Mouse (Mus musculus) kidney, postnatal 0 days (tissue): Measurements from ENCODE around the gene Rapsn. TPM values are rescaled to one million over a fixed set of nuclear protein-coding genes. Genes with fewer than 3 reads are reported as not detected.

Experiments
- ATAC-seq: fragments of 200-750 bp; cut with Nextera tagmentation; replicated peaks from 2 replicates; pipeline ENCODE4 v1.8.0; 2017; ENCODE audit warnings: low read depth, moderate number of reproducible peaks, moderate TSS enrichment, moderate library complexity; ENCODE audit not compliant: low FRiP score
- DNase-seq: peaks from one replicate; pipeline ENCODE4 v3.0.0-alpha.2; 2016; ENCODE audit warnings: low spot score
- H3K27ac ChIP-seq: fragments of 300-500 bp; sonication (generic); 2 replicates; pipeline ENCODE4 v1.5.1; 2014; ENCODE audit warnings: mild to moderate bottlenecking
- H3K27me3 ChIP-seq: fragments of 300-500 bp; sonication (generic); 2 replicates; pipeline ENCODE4 v1.6.1; 2014; ENCODE audit warnings: low read length, mixed read lengths; ENCODE audit not compliant: insufficient read depth
- H3K36me3 ChIP-seq: fragments of 300-500 bp; sonication (generic); 2 replicates; pipeline ENCODE4 v1.6.1; 2014; ENCODE audit warnings: low read length, mixed read lengths; ENCODE audit not compliant: insufficient read depth
- H3K4me1 ChIP-seq: fragments of 300-500 bp; sonication (generic); replicated peaks from 2 replicates; pipeline ENCODE4 v1.6.1; 2014; ENCODE audit warnings: antibody characterized with exemption, low read length, mixed read lengths; ENCODE audit not compliant: insufficient read depth
- H3K4me2 ChIP-seq: fragments of 300-500 bp; sonication (generic); 2 replicates; pipeline ENCODE4 v1.6.1; 2014; ENCODE audit warnings: mild to moderate bottlenecking, low read length, moderate library complexity, mixed read lengths
- H3K4me3 ChIP-seq: fragments of 300-500 bp; sonication (generic); replicated peaks from 2 replicates; pipeline ENCODE4 v1.5.1; 2014; ENCODE audit warnings: low read depth, low read length
- H3K9ac ChIP-seq: fragments of 300-500 bp; sonication (generic); 2 replicates; pipeline ENCODE4 v1.6.1; 2014; ENCODE audit warnings: low read depth, low read length
- H3K9me3 ChIP-seq: fragments of 300-500 bp; sonication (generic); replicated peaks from 2 replicates; pipeline ENCODE4 v1.6.1; 2016; ENCODE audit warnings: low read length, inconsistent platforms, mixed read lengths
- CTCF ChIP-seq: IDR thresholded peaks from 2 replicates; pipeline ENCODE4 v1.5.1; 2016; ENCODE audit warnings: antibody characterized with exemption, low read depth, mild to moderate bottlenecking, moderate library complexity
- WGBS: fragments of 180-500 bp; shearing (Covaris S2); extraction: QIAGEN DNeasy Blood & Tissue Kit; methylation state at CpG from one replicate; pipeline ENCODE4 v1.1.7; 2014; 5-methylcytosine and 5-hydroxymethylcytosine counted together
- polyA plus RNA-seq: library from polyadenylated mRNA; unstranded; fragments of >200 nt; fragmentation: Nextera tagmentation; extraction: Ambion mirVana; gene quantifications from 2 replicates; pipeline ENCODE4 v1.2.1, GENCODE M21; 2015

Rapsn gene
- polyA plus RNA-seq, 1 experiment from 2014 or later, result 5.7 TPM

- Histone ChIP-seq H3K9me3 (no peaks in the 10 kb centered on the region), H3K27ac (no peak overlapping the region), H3K4me2 (no peak overlapping the region), H3K4me1 (peaks cover 18% of the 10 kb centered on the region), H3K36me3 (no peaks in the 10 kb centered on the region), H3K27me3 (no peaks in the 10 kb centered on the region), H3K4me3 (no peak overlapping the region), H3K9ac (no peak overlapping the region)
- 8% methylated on average over 1 of the region's 1 CpGs for WGBS
- no peak for ATAC-seq
- DNase-seq, result no peak
- TF ChIP-seq CTCF, result no peak
These were observed 36.7 kb downstream of the Rapsn start for GRCm38 (mm10) chr2:91072092-91072491.

- Histone ChIP-seq H3K9ac (peak overlapping the region; percentile 75), H3K9me3 (no peaks in the 10 kb centered on the region), H3K36me3 (no peaks in the 10 kb centered on the region), H3K4me1 (0 out of 2 replicates have a peak, but pooled peaks cover 3% of the 10 kb centered on the region), H3K4me3 (peak overlapping the region; percentile 50), H3K27ac (no peak overlapping the region; the same call in 1 of the 2 replicates), H3K4me2 (peak overlapping the region; percentile 96), H3K27me3 (no peaks in the 10 kb centered on the region)
- no peak for TF ChIP-seq CTCF
- 17% methylated on average over 12 of the region's 12 CpGs for WGBS
- no peak for ATAC-seq
- DNase-seq, result no peak
These were observed 42.5 kb downstream of the Rapsn start for GRCm38 (mm10) chr2:91077957-91078313.

- Histone ChIP-seq H3K4me1 (0 out of 2 replicates have a peak, but pooled peaks cover 3% of the 10 kb centered on the region), H3K9me3 (no peaks in the 10 kb centered on the region), H3K9ac (peak overlapping the region; percentile 75), H3K36me3 (no peaks in the 10 kb centered on the region), H3K4me3 (peak overlapping the region; percentile 50), H3K4me2 (peak overlapping the region; percentile 96), H3K27me3 (no peaks in the 10 kb centered on the region), H3K27ac (peak overlapping the region; percentile 13; the same call in 1 of the 2 replicates)
- peak; percentile 79 for ATAC-seq
- TF ChIP-seq CTCF, result no peak
- under 1% methylated on average over 33 of the region's 36 CpGs for WGBS
- DNase-seq, result peak; percentile 49
These were observed 43.0 kb downstream of the Rapsn start for GRCm38 (mm10) chr2:91078314-91079025.

- peak overlapping the region; percentile 96 for H3K4me2 ChIP-seq
- peak; percentile 27 for DNase-seq
- H3K27ac ChIP-seq, result peak overlapping the region; percentile 13; the same call in 1 of the 2 replicates
- TF ChIP-seq CTCF, result no peak
- 20% methylated on average over 5 of the region's 5 CpGs for WGBS
- H3K4me3 ChIP-seq, result peak overlapping the region; percentile 50
- no peaks in the 10 kb centered on the region for H3K27me3 ChIP-seq
- peak overlapping the region; percentile 75 for H3K9ac ChIP-seq
- no peaks in the 10 kb centered on the region for H3K9me3 ChIP-seq
- H3K4me1 ChIP-seq, result 0 out of 2 replicates have a peak, but pooled peaks cover 3% of the 10 kb centered on the region
- no peak; the same call in 1 of the 2 replicates for ATAC-seq
- H3K36me3 ChIP-seq, result no peaks in the 10 kb centered on the region
These were observed 43.6 kb downstream of the Rapsn start for GRCm38 (mm10) chr2:91079026-91079384.

GRCm38 (mm10) chr2:91080784-91081513, 45.5 kb downstream of the Rapsn start:
- DNase-seq, result no peak
- WGBS, result 72% methylated on average over 8 of the region's 8 CpGs

GRCm38 (mm10) chr2:91081775-91082695, 46.6 kb downstream of the Rapsn start, which contains the start of gene Spi1:
Gene Spi1 (plus strand): TSS chr2:91082390.
- Histone ChIP-seq H3K4me2 (no peak within 1 kb of the TSS), H3K4me3 (no peak within 1 kb of the TSS), H3K27ac (no peak within 1 kb of the TSS), H3K9ac (no peak within 1 kb of the TSS), H3K4me1 (0 out of 2 replicates have a peak, but pooled peaks cover 3% of the 10 kb centered on the region), H3K36me3 (no peaks in the 10 kb centered on the region), H3K27me3 (no peaks in the 10 kb centered on the region), H3K9me3 (no peaks in the 10 kb centered on the region)
- 65% methylated on average over 13 of the region's 13 CpGs for WGBS
- ATAC-seq, result no peak
- DNase-seq, result no peak
- TF ChIP-seq CTCF, result no peak

More at GRCm38 (mm10) chr2:91080784-91081513, 45.5 kb downstream of the Rapsn start:
- TF ChIP-seq CTCF, result no peak
- Histone ChIP-seq H3K9ac (no peak overlapping the region), H3K4me3 (no peak overlapping the region), H3K4me1 (0 out of 2 replicates have a peak, but pooled peaks cover 3% of the 10 kb centered on the region), H3K27me3 (no peaks in the 10 kb centered on the region), H3K4me2 (no peak overlapping the region), H3K36me3 (no peaks in the 10 kb centered on the region), H3K9me3 (no peaks in the 10 kb centered on the region), H3K27ac (no peak overlapping the region)
- ATAC-seq, result no peak
